ENCODE assay signal across 25 mouse cellular contexts in genomic region chr9:47608921-47609320, GRCm38 (mm10).
DNase-seq lines count a peak whose midpoint lies in the region; ATAC-seq and TF ChIP-seq lines count a peak whose summit lies in the region.
"Had no signal": no experiment of that assay in that cellular context is flagged by ENCODE, and none has a peak within 500 bp of the region (broad histone marks: within the 10 kb centered on the region; RNA-seq: fewer than 3 reads in every experiment).

No protein-coding gene starts in this region.

- no peak overlapping the region for H3K4me3 ChIP-seq in forebrain, postnatal 0 days (ENCODE audit: low read depth, low read length)
- H3K4me3 ChIP-seq in forebrain, embryonic 12.5 days (replicated peaks): no peak overlapping the region
- H3K4me3 ChIP-seq: embryonic facial prominence, embryonic 12.5 days; hindbrain, embryonic 12.5 days; left cerebral cortex, adult 2 months; liver, embryonic 13.5 days had no signal

- WGBS in forebrain, postnatal 0 days: 29% methylated on average over 6 of the region's 6 CpGs
- 56% methylated on average over 5 of the region's 6 CpGs for WGBS in forebrain, embryonic 12.5 days

- H3K4me1 ChIP-seq in forebrain, postnatal 0 days (ENCODE audit: insufficient read depth): peaks cover 24% of the 10 kb centered on the region
- peaks cover 16% of the 10 kb centered on the region for H3K4me1 ChIP-seq in forebrain, embryonic 12.5 days
- H3K4me1 ChIP-seq: liver, embryonic 13.5 days had no signal

- DNase-seq in cerebellum, postnatal 10 days: peak; percentile 37 to 52
- DNase-seq in forebrain, postnatal 0 days: no peak
- peak; percentile 39 for DNase-seq in left cerebral cortex, postnatal 4 days
- DNase-seq in left cerebral cortex, postnatal 36 days (ENCODE audit: low spot score in 2 of 2): no peak
- no peak for DNase-seq in lung, postnatal 10 days
- DNase-seq: adrenal gland, adult 2 months; adrenal gland, postnatal 36 days; cerebellum, adult 8-10 months; cerebellum, postnatal 36 days; gastrocnemius, postnatal 10 days; kidney, adult 11 months; kidney, postnatal 14 days; liver, embryonic 13.5 days; lung, adult 18-20 months; lung, postnatal 14 days; right cerebral cortex, postnatal 25 days; thymus, postnatal 14 days had no signal

- no peak for TF ChIP-seq CTCF in forebrain, postnatal 0 days (IDR thresholded peaks at IDR 0.05; ENCODE audit: low read depth)

- no peaks in the 10 kb centered on the region for H3K9me3 ChIP-seq in forebrain, postnatal 0 days (ENCODE audit: low read length)
- H3K9me3 ChIP-seq in forebrain, embryonic 12.5 days: no peaks in the 10 kb centered on the region
- H3K9me3 ChIP-seq: embryonic facial prominence, embryonic 12.5 days; hindbrain, embryonic 12.5 days; liver, embryonic 13.5 days had no signal

- ATAC-seq in cerebellum, adult (ENCODE audit: insufficient number of reproducible peaks, low FRiP score, low TSS enrichment): no peak
- no peak for ATAC-seq in forebrain, postnatal 0 days
- ATAC-seq in forebrain, embryonic 12.5 days (ENCODE audit: low FRiP score): no peak
- ATAC-seq: activated CD4-positive, CD25-positive, alpha-beta regulatory T cell, adult 4 months; inflammation-experienced regulatory T-cells, adult 6 months had no signal

- H3K27me3 ChIP-seq in forebrain, postnatal 0 days (ENCODE audit: insufficient read depth, low read length): no peaks in the 10 kb centered on the region
- H3K27me3 ChIP-seq in forebrain, embryonic 12.5 days: no peaks in the 10 kb centered on the region
- H3K27me3 ChIP-seq: CH12.LX; embryonic facial prominence, embryonic 12.5 days; hindbrain, embryonic 12.5 days; liver, embryonic 13.5 days had no signal

- intact Hi-C loops in left cerebral cortex, postnatal 4 days (cut with DNase I): no loop called here
- intact Hi-C loops in left cerebral cortex, postnatal 36 days (cut with DNase I): no loop called here

- no peak overlapping the region for H3K9ac ChIP-seq in forebrain, postnatal 0 days
- H3K9ac ChIP-seq in forebrain, embryonic 12.5 days: no peak overlapping the region
- H3K9ac ChIP-seq: embryonic facial prominence, embryonic 12.5 days; hindbrain, embryonic 12.5 days; liver, embryonic 13.5 days had no signal

- H3K36me3 ChIP-seq in forebrain, postnatal 0 days (ENCODE audit: insufficient read depth): no peaks in the 10 kb centered on the region
- H3K36me3 ChIP-seq in forebrain, embryonic 12.5 days (replicated peaks): no peaks in the 10 kb centered on the region
- H3K36me3 ChIP-seq: embryonic facial prominence, embryonic 12.5 days; hindbrain, embryonic 12.5 days; liver, embryonic 13.5 days had no signal

- H3K4me2 ChIP-seq in forebrain, postnatal 0 days (ENCODE audit: low read depth): no peak overlapping the region
- no peak overlapping the region for H3K4me2 ChIP-seq in forebrain, embryonic 12.5 days
- H3K4me2 ChIP-seq: embryonic facial prominence, embryonic 12.5 days; hindbrain, embryonic 12.5 days; liver, embryonic 13.5 days had no signal

- H3K27ac ChIP-seq in forebrain, postnatal 0 days (ENCODE audit: low read depth, low read length): 0 out of 2 replicates have a peak overlapping the region, but pooled peaks have one; percentile 37
- H3K27ac ChIP-seq in forebrain, embryonic 12.5 days: no peak overlapping the region
- H3K27ac ChIP-seq: embryonic facial prominence, embryonic 12.5 days; hindbrain, embryonic 12.5 days; left cerebral cortex, adult 2 months; liver, embryonic 13.5 days had no signal

Comparison
In these comparisons a context has a peak if more than half of its experiments do, and no peak if none do; other contexts are left out.
1. DNase-seq: peak in cerebellum, postnatal 10 days (2 of 2) and left cerebral cortex, postnatal 4 days (single experiment); none in forebrain, postnatal 0 days (single experiment), left cerebral cortex, postnatal 36 days (0 of 2) and lung, postnatal 10 days (single experiment).